Mouse (Mus musculus): Measurements from ENCODE around the gene Retn. TPM values are rescaled to one million over a fixed set of nuclear protein-coding genes. Genes with fewer than 3 reads are reported as not detected.

The Retn gene
- polyA plus RNA-seq, 1 experiment = not detected

DNA sequence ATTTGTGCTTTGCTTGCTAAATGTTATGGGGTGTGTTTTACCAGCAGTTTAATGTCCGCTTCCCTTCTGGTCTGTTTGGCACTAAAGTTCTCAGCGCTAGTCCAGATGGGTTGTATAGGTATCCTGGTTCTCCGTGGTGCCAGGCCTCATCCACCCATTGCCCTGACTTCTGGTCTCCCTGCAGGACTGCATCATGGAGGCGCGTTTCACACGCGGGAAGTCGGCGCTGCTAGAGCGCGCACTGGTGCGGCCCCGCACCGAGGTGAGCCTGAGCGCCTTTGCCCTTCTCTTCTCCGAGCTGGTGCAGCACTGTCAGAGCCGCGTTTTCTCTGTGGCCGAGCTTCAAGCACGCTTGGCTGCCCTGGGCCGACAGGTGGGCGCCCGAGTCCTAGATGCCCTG is 23.3 kb downstream of the Retn start:
- peaks cover 26% of the 10 kb centered on the region for H3K79me2 ChIP-seq (ENCODE audit: control insufficient read depth, insufficient read depth)
- H3K4me3 ChIP-seq = no peak overlapping the region
- H3K4me2 ChIP-seq (ENCODE audit: low read depth) = no peak overlapping the region
- H3K36me3 ChIP-seq (ENCODE audit: control insufficient read depth, insufficient read depth) = peaks cover 12% of the 10 kb centered on the region
- H3K27me3 ChIP-seq (ENCODE audit: control insufficient read depth, insufficient read depth, insufficient read length) = no peaks in the 10 kb centered on the region
- TF ChIP-seq USF1 (IDR thresholded peaks at IDR 0.05; ENCODE audit: low read depth) = no peak
- TF ChIP-seq TCF3 (IDR thresholded peaks at IDR 0.05; ENCODE audit: insufficient read length, low read depth) = no peak
- H3ac ChIP-seq (ENCODE audit: control insufficient read depth, insufficient read length) = no peak overlapping the region

- Histone ChIP-seq H3ac (ENCODE audit: control insufficient read depth, insufficient read length) (no peak overlapping the region), H3K79me2 (ENCODE audit: control insufficient read depth, insufficient read depth) (peaks cover 26% of the 10 kb centered on the region), H3K4me2 (ENCODE audit: low read depth) (no peak overlapping the region), H3K36me3 (ENCODE audit: control insufficient read depth, insufficient read depth) (peaks cover 12% of the 10 kb centered on the region), H3K27me3 (ENCODE audit: control insufficient read depth, insufficient read depth, insufficient read length) (no peaks in the 10 kb centered on the region), H3K4me3 (no peak overlapping the region)
- TF ChIP-seq POLR2AphosphoS2 (IDR thresholded peaks at IDR 0.05; ENCODE audit: insufficient read length, low read depth) = no peak
These were observed 23.7 kb downstream of the Retn start for GRCm38 (mm10) chr8:3679236-3679635.

GRCm38 (mm10) chr8:3679656-3680055 is 24.1 kb downstream of the Retn start:
- Histone ChIP-seq H3K27me3 (ENCODE audit: control insufficient read depth, insufficient read depth, insufficient read length) (no peaks in the 10 kb centered on the region), H3K4me2 (ENCODE audit: low read depth) (no peak overlapping the region), H3ac (ENCODE audit: control insufficient read depth, insufficient read length) (no peak overlapping the region), H3K36me3 (ENCODE audit: control insufficient read depth, insufficient read depth) (peaks cover 12% of the 10 kb centered on the region), H3K4me3 (no peak overlapping the region), H3K79me2 (ENCODE audit: control insufficient read depth, insufficient read depth) (peaks cover 26% of the 10 kb centered on the region)
- no peak for TF ChIP-seq MYOG (IDR thresholded peaks at IDR 0.05; ENCODE audit: control insufficient read depth in 1 of 3, insufficient read depth in 1 of 3, insufficient read length in 2 of 3, low read depth in 2 of 3)
- TF ChIP-seq POLR2AphosphoS2 (IDR thresholded peaks at IDR 0.05; ENCODE audit: insufficient read length, low read depth) = no peak
- no peak for TF ChIP-seq SRF (IDR thresholded peaks at IDR 0.05; ENCODE audit: control insufficient read depth, insufficient read length, low read depth)
- no peak for TF ChIP-seq MAX (IDR thresholded peaks at IDR 0.05; ENCODE audit: low read depth)
- TF ChIP-seq CEBPB (IDR thresholded peaks at IDR 0.05; ENCODE audit: insufficient read depth, poor library complexity, severe bottlenecking) = no peak
- no peak for TF ChIP-seq POLR2A (IDR thresholded peaks at IDR 0.05; ENCODE audit: insufficient read length, low read depth)
- no peak for TF ChIP-seq USF1 (IDR thresholded peaks at IDR 0.05; ENCODE audit: low read depth)
- TF ChIP-seq TCF3 (IDR thresholded peaks at IDR 0.05; ENCODE audit: insufficient read length, low read depth) = no peak
- TF ChIP-seq E2F4 (IDR thresholded peaks at IDR 0.05; ENCODE audit: insufficient read depth) = no peak
- TF ChIP-seq REST (IDR thresholded peaks at IDR 0.05; ENCODE audit: insufficient read depth, insufficient read length) = no peak
- TF ChIP-seq MYOD1 (IDR thresholded peaks at IDR 0.05; ENCODE audit: control insufficient read depth in 1 of 3, insufficient read length in 2 of 3, low read depth in 2 of 3) = no peak
- TF ChIP-seq TCF12 (IDR thresholded peaks at IDR 0.05; ENCODE audit: insufficient read depth, poor library complexity, severe bottlenecking) = no peak

GRCm38 (mm10) chr8:3682435-3682834 is 26.9 kb downstream of the Retn start:
- H3ac ChIP-seq (ENCODE audit: control insufficient read depth, insufficient read length) = no peak overlapping the region
- no peak for TF ChIP-seq POLR2AphosphoS2 (IDR thresholded peaks at IDR 0.05; ENCODE audit: insufficient read length, low read depth)
- no peak for TF ChIP-seq SRF (IDR thresholded peaks at IDR 0.05; ENCODE audit: control insufficient read depth, insufficient read length, low read depth)
- TF ChIP-seq POLR2A (IDR thresholded peaks at IDR 0.05; ENCODE audit: insufficient read length, low read depth) = no peak
- no peak for TF ChIP-seq CEBPB (IDR thresholded peaks at IDR 0.05; ENCODE audit: insufficient read depth, poor library complexity, severe bottlenecking)
- TF ChIP-seq REST (IDR thresholded peaks at IDR 0.05; ENCODE audit: insufficient read depth, insufficient read length) = no peak
- no peak for TF ChIP-seq MYOD1 (IDR thresholded peaks at IDR 0.05; ENCODE audit: control insufficient read depth in 1 of 3, insufficient read length in 2 of 3, low read depth in 2 of 3)
- no peak for TF ChIP-seq USF1 (IDR thresholded peaks at IDR 0.05; ENCODE audit: low read depth)
- no peak for TF ChIP-seq MAX (IDR thresholded peaks at IDR 0.05; ENCODE audit: low read depth)
- TF ChIP-seq TCF12 (IDR thresholded peaks at IDR 0.05; ENCODE audit: insufficient read depth, poor library complexity, severe bottlenecking) = no peak
- TF ChIP-seq MYOG (IDR thresholded peaks at IDR 0.05; ENCODE audit: control insufficient read depth in 1 of 3, insufficient read depth in 1 of 3, insufficient read length in 2 of 3, low read depth in 2 of 3) = no peak
- TF ChIP-seq TCF3 (IDR thresholded peaks at IDR 0.05; ENCODE audit: insufficient read length, low read depth) = no peak
- H3K27me3 ChIP-seq (ENCODE audit: control insufficient read depth, insufficient read depth, insufficient read length) = no peaks in the 10 kb centered on the region
- H3K79me2 ChIP-seq (ENCODE audit: control insufficient read depth, insufficient read depth) = peaks cover 16% of the 10 kb centered on the region
- peaks cover 12% of the 10 kb centered on the region for H3K36me3 ChIP-seq (ENCODE audit: control insufficient read depth, insufficient read depth)
- no peak overlapping the region for H3K4me2 ChIP-seq (ENCODE audit: low read depth)
- H3K4me3 ChIP-seq = no peak overlapping the region

- H3K27me3 ChIP-seq (ENCODE audit: control insufficient read depth, insufficient read depth, insufficient read length) = no peaks in the 10 kb centered on the region
- H3K79me2 ChIP-seq (ENCODE audit: control insufficient read depth, insufficient read depth) = peaks cover 5% of the 10 kb centered on the region
- H3ac ChIP-seq (ENCODE audit: control insufficient read depth, insufficient read length) = no peak overlapping the region
- no peak overlapping the region for H3K4me3 ChIP-seq
- no peak overlapping the region for H3K4me2 ChIP-seq (ENCODE audit: low read depth)
- H3K36me3 ChIP-seq (ENCODE audit: control insufficient read depth, insufficient read depth) = peaks cover 12% of the 10 kb centered on the region
- TF ChIP-seq MYOD1 (IDR thresholded peaks at IDR 0.05; ENCODE audit: control insufficient read depth in 1 of 3, insufficient read length in 2 of 3, low read depth in 2 of 3) (peak in 1 of 3 experiments; percentile 9), TCF3 (IDR thresholded peaks at IDR 0.05; ENCODE audit: insufficient read length, low read depth) (no peak)
These were observed 28.0 kb downstream of the Retn start for GRCm38 (mm10) chr8:3683408-3684176.

All from myocyte (in vitro differentiated cells).